Mouse (Mus musculus): ENCODE results near the gene Emc9.

The Emc9 gene

DNA sequence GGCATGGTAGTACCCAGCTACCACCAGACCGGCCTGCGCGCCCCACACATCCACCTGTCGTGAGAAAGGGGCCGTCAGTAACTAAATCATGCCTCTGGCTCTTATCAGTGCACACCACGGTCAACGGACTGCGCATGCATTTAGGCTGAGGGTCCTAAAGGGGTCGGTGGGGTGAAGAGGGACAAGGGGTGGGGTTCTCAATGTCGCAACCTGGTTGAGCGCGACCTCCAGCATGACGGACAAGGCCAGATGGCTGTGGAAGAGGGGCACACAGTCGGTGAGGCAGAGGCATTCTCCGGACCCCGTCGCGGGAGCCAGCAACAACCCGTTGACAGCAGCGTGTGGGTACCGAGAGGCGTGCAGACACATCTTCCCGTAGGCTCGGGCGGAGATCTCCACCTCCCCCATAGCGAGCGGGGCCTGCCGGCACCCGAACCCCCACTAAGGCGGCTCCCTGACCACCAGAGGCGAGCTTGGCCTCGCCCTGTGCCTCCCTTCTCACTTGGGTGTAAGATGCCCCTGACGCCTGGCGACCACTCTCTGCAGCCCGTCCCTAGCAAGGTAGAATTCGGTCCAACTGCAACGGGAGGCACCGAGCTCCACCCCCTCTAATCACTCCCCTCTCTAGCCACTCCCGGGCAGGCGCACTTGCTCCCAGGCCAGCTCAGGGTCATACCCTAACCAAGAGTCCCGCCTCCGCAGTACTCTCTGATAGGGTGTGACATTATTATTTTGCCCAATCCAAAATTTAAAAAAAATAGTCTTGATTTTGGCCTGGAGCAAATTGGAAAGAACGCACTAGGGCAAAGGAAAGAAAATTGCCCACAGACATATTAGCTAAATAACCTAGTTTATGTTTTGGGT lies at the start of gene Emc9:
Gene Emc9 (minus strand): TSS at position 601 of the 864 bp plus-strand sequence.
- DNase-seq (ENCODE audit: low spot score) = peak; percentile 85

DNA sequence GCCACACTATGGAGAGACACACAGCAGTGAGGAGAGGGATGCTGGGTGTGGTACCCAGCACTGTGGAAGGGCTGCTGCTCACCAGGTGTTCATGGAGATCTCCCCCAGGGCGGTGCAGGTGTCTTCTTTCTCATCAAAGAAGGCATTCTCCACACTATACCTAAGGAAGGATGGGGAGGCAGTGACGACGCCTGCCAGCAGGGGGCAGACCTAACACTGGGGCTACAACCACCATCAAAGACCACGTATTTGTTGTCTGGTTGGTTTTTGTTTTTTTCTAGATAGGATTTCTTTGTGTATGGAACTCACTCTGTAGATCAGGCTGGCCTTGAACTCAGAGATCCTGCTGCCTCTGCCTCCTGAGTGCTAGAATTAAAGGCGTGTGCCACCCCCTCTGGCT lies 44.2 kb upstream of the Emc9 start:
- no peak for DNase-seq (ENCODE audit: low spot score)

DNA sequence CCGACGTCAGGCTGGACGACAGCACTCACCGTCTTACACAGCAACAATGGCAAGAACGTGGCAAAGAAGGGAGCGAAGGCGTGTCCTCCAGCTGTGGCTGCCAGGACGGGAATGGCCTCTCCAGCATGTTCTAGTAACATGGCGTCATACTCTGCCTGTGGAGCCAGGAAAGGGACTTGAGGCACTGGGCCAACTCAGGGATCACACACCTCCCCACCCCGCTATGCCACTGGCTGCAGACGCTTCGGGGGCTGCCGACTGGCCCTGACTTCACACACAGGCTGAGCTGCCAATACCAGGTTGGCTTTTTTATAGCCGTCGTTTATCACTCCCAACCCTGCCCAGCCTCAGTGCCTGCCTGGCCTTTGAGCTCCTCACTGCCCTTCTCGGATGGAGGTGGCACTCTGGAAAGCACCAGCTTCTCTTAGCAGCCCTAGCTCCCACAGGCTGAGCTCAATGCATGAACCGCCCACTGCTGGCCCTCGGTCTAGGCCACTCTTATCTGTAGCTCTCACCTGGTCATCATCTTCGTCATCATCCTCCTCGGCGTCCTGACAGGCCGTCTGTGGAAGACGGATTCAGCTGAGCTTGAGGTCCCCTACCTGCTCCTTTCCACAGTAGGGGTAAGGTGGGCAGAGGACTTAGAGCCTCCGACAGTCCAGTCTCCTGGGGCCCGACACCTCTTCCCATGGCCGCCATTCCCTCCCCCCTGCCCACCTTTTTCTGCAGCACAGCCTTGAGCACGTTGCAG lies 43.1 kb upstream of the Emc9 start:
- DNase-seq (ENCODE audit: low spot score) = no peak

DNA sequence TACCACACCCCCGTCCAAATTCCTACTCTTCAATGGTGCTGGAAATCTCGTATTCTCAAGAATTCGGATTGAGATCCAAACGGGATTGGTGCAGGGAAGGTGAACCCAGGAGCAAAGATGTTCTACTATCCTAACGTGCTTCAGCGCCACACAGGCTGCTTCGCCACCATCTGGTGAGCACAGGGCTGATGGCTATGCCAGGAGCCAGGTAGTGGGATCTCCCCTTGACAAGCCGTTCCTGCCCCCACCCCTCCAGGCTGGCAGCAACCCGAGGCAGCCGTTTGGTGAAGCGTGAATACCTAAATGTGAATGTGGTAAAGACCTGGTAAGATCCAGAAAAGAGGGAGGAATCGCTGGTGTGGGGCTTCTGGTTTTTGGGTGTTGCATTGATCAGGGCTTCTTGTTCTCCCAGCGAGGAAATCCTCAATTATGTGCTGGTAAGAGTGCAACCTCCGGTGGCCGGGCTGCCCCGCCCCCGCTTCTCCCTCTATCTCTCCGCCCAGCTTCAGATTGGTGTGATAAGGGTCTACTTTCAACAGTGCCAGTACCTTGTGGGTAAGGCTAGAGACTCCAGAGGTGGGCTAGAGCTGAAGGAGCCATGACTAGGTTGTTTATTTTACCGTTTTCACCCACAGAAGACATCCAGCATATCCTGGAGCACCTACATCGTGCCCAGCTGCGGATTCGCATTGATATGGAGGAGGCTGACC lies 33.5 kb upstream of the Emc9 start:
- DNase-seq (ENCODE audit: low spot score) = peak; percentile 19

DNA sequence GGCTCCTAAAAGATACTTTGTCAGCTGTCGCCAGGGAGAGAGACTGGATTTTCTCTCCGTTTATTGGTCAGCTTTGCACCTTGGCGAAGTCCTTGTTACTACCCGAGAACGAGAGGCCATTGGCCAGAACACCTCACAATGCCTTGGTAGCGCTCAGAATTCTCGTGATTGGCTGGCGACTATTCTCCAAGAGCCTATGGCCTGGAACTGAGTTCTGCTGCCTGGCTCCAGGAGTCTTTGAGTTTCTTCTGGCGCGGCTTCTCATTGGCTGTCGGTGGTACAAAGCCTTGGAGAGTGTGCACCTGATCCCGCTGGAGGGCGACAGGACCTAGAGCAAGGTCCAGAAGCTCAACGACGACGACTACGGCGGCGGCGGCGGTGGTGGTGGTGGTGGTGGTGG lies 32.7 kb upstream of the Emc9 start, which contains the start of gene Rec8:
Gene Rec8 (plus strand): TSS at position 216 of the 400 bp plus-strand sequence.
- DNase-seq (ENCODE audit: low spot score) = peak; percentile 87

DNA sequence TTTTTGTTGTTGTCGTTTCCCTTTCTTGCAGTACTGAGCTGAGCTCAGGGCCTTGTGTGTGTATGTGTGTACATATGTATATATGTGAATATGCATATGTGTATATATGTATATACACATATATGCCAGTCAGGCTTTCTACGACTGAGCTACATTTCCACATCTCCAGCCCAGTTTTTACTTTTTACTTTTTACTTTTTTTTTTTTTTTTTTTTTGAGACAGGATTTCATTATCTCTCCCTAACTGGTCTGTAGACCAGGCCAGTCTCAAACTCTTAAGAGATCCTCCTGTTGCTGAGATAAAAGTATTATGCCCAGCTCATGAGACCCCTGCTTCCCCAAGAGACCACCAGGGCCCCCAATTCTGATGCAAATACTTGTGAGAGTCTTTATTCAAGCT lies 31.7 kb upstream of the Emc9 start:
- no peak for DNase-seq (ENCODE audit: low spot score)

DNA sequence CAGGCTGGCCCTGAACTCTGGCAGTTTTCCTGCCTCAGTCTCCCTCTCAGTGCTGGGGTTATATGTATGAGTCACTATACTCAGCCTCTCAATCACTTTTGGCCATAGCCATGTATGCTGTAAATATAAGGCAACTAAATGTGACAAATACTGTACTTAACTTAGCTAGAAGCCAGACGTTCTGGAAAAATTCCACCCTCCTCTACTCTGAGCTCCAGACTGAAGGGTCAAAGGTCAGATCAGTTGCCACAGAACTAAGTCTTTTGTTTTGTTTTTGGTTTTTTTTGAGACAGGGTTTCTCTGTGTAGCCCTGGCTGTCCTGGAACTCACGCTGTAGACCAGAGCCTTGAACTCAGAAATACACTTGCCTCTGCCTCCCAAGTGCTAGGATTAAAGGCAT lies 30.8 kb upstream of the Emc9 start:
- peak; percentile 54 for DNase-seq (ENCODE audit: low spot score)

DNA sequence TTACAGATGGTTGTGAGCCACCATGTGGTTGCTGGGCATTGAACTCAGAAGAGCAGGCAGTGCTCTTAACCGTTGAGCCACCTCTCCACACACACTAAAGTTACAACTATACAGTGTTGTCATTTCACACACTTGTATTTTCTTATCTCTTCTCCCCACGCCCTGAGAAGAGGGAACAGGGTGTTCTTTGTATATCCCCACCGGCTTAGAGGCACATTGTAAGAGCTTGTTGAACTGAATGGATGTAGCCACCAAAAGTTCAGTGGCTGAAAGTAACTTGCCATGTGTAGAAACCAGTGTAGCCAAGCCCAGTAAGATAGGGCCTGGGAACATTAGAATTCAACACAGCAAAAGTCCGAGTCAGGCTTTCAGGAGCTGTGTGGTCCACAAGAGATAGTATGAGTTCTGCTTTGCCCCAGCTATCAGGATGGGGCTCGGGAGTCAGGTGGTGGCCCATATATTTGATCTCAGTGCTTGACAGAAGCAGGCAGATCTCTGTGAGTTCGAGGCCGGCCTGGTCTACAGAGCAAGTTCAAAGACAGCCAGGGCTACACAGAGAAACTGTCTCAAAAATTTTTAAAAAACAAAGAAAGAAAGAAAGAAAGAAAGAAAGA lies 29.6 kb upstream of the Emc9 start:
- DNase-seq (ENCODE audit: low spot score) = no peak

DNA sequence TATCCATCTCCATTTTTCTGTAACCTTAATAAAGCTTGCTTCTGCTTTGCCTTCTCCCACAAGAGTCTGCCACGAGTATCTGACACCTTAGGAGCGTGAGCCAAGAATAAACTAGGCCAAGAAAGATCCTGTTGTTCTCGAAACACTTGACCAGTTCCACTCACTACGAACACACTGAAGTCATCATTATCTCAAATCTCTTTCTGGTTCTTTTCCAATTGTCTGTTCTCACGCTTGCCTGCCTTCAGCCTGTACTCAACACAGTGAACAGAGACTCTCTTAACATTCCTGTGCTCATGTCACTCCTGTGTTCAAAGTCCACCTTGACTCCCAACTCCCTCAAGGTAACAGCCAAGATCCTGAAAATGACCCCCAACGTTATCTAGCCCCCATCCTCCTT lies 28.2 kb upstream of the Emc9 start:
- DNase-seq (ENCODE audit: low spot score) = peak; percentile 44

DNA sequence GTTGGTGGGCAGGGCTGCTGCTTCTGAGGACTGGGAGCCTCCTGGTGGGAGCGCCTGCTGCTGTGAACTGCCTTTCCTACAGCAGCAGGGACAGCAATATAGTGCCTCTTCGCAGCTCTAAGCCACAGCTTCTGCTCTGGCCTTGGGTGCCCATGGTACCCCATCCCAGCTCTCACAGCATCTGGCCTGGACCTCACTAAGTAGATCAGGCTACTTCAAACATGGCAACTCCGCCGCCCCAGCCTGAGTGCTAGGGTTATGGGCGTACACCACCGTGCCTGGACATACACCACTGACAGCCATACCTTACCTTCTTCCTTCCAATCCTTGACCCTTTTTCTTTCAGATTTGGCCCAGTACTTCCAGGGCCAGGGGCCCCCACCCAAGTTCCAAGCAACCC lies 23.2 kb upstream of the Emc9 start:
- no peak for DNase-seq (ENCODE audit: low spot score)

DNA sequence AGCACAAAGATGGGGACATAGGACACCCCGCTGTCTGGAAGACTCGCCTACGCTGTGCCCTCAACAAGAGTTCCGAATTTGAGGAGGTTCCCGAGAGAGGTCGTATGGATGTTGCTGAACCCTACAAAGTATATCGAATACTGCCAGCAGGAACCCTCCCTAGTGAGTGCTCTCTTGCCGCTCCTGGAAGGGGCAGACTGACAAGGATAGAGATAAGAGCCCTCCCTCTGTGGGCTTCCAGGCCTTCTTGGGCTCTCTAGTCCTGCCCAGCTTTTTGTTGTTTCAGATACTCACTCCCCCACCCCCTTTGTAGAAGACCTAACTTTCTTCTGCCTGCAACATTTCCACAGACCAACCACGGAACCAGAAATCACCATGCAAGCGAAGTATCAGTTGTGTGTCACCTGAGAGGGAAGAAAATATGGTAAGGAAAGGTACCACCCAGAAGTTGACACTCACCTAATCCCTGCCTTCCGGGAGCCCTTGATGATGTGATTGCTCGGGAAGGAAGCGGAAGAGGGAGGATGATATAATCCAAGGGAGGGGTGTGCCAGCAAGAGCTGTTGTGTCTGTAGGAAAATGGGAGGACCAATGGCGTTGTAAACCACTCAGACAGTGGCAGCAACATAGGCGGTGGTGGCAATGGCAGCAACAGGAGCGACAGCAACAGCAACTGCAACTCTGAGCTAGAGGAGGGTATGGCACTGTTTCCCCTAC lies 20.8 kb upstream of the Emc9 start:
- no peak for DNase-seq (ENCODE audit: low spot score)

DNA sequence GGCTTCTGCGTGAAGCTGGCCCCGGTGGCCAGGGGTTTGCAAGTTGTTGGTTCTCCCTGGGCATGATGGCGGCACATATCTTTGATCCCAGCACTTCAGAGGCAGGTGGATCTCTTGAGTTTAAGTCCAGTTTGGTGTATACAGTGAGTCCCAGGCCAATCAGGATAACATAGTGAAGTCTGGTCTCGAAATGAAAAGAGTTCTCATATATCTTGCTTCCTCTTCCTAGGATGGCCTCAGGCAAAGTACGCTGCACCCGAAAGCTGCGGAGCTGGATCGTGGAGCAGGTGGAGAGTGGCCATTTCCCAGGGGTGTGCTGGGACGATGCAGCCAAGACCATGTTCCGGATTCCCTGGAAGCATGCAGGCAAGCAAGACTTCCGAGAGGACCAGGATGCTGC lies 19.7 kb upstream of the Emc9 start:
- no peak for DNase-seq (ENCODE audit: low spot score)

DNA sequence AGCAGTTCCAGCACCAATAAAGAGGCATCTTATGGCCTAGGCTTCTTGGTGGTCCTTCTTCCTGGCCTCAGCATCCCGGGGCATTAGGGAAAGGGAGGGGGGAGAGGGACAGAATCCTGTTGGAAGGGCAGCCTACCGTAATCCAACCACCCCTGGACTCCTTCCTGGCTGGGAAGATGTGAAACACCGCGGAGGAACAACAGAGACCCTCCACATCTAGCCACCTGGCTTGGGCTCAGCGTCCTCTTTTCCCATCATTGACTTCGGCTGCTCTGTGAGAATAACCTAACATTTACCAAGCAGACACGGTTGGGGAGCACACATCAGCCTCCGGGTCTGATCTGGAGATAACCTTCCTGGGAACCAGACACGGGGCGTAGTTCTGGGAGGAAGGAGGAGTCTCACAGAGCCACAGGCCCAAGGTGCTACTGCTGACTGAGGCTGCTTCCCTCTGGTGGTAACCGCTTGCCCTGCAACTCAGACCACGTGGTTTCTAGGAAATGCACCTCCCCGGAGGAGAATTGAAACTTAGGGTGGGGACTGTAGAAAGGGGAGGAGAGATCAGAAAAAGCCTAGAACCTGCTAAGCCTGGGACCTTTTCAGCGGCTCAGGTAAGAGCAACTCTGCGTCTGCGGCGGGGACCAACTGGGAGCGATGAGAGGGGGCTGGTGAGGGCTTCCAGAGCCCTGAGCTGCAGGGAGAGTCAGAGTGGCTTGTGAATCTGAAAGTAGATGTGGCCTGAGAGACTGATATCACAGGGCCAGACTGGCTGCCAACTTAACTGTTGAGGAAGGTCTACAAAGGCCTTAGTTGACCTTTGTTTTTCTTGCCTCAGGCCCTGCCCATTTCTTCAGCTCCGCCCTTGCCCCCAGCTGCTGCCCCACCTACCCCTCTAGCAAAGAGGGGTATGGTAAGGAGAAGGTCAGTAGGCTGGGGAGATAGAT lies 18.8 kb upstream of the Emc9 start:
- peak; percentile 96 for DNase-seq (ENCODE audit: low spot score)

DNA sequence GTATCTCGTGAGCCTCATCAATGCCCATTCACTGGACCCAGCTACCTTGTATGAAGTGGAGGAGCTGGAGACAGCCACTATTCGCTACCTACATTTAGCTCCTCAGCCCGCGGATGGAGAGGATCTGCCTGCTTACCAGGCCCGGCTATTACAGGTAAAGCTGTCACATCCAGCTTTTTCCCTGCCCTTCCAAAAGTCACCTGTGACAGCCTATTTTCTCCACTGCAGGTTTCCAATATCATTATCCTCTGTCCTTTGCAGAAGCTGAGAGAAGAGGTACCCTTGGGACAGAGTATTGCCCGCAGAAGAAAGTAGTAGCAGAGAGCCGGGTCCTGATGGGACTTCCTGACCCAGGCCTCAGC lies 18.1 kb upstream of the Emc9 start, which contains the start of gene Irf9:
Gene Irf9 (plus strand): TSS at position 301 of the 362 bp plus-strand sequence.
- no peak for DNase-seq (ENCODE audit: low spot score)

DNA sequence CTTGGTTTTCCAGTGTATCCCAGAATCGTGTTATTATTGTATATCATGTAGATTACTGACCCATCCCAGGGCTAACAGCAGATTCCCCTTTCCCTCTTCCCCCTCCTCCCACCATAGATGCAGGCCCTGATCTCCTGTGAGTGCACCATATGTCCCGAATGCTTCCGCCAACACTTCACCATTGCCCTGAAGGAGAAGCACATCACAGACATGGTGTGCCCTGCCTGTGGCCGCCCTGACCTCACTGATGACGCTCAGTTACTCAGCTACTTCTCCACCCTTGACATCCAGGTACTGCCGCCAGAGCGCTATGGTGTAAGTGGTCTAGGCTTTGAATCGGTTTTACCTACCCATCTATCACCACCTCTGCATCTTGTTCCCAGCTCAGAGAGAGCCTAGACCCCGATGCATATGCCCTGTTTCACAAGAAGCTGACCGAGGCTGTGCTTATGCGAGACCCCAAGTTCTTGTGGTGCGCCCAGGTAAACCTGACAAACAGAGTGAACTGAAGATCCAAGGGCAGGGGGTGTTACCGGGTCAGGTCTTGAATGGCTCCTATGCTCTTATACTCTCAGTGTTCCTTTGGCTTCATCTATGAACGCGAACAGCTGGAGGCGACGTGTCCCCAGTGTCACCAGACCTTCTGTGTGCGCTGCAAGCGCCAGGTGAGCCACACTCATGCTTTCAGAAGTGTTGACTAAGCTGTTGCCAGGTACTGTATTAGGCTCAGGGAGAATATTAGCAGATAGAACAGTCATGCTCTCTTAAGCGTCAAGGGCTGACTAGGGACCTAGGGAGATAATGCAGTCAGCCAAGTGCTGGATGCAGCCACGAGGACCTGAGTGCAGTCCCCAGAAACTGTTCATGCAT lies 13.7 kb upstream of the Emc9 start:
- no peak for DNase-seq (ENCODE audit: low spot score)

DNA sequence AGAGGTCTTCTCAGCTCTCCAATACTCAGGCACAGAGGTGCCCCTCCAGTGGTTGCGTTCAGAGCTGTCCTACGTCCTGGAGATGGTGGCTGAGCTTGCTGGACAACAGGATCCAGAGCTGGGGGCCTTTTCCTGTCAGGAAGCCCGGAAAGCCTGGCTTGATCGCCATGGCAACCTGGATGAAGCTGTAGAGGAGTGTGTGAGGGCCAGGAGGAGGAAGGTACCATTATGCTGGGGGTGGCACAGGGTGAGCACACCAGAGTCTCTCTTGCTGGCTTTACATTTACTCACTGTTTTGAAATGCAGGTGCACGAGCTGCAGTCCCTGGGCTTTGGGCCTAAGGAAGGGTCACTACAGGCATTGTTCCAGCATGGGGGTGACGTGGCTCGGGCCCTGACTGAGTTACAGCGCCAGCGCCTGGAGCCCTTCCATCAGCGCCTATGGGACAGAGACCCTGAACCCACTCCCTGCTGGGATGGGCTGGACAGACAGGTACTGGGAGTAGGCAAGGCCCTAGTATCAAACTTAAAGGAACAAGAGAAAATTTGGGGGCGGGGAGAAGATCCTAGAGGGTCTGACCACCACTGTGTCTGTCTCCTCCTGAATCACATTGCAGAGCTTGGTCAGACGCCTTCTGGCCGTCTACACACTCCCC lies 11.1 kb upstream of the Emc9 start:
- DNase-seq (ENCODE audit: low spot score) = no peak

DNA sequence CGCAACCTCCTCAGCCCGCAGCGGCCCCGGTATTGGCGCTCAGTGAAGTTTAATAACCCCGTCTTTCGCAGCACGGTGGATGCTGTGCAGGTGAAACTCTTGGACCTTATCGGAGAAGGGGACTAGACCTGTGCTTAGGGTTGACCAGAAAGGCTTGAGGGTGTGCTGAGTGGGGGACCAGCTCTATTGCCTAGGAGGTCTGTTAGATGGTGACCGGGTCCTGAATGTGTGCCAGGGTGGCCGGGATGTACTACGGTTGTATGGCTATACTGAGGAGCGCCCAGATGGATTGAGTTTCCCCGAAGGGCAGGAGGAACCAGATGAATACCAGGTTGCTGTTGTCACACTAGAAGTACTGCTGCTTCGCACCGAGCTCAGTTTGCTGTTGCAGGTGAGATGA lies 7.1 kb upstream of the Emc9 start:
- DNase-seq (ENCODE audit: low spot score) = no peak

DNA sequence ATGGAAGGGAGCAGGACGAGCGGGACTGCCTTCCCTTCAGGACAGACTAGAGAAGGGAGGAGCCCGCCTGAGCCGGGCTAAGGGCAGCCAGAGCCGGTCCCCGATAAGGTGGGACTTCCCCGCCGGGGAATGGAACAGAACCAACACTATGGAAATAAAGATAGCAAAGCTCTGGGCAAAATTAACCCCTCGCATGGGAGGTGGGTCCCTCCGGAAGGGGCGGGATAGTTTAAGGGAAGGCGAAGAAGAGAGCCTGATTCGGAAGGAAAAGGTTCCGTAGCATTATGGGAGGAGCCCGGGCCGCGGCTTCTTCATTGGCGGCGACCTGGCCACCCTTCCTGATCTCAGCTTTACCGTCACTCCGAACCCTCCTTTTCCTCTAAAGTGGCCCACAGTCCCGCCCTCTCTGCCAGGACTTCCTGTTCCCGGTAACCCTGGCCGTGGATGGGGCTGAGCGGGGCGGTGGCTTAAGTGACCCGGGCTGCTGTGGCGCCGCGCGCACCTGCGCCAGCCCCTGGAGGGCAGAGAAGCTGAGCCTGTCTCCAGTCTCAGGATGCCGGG lies 6.3 kb upstream of the Emc9 start, which contains the start of gene Rnf31:
Gene Rnf31 (plus strand): TSS at position 378 of the 561 bp plus-strand sequence.
- DNase-seq (ENCODE audit: low spot score) = peak; percentile 95

Measured in yolk sac, embryonic 10.5 days (tissue).